8 mouse cellular contexts compared by ENCODE assay signal in genomic region chr8:12629079-12629478, GRCm38 (mm10). TPM values are rescaled to one million over a fixed set of nuclear protein-coding genes. Genes with fewer than 3 reads are reported as not detected.
DNase-seq lines count a peak whose midpoint lies in the region; ATAC-seq and TF ChIP-seq lines count a peak whose summit lies in the region.

No protein-coding gene starts in this region.

- ATAC-seq in hindbrain, embryonic 13.5 days (ENCODE audit: low FRiP score): peak; percentile 80
- ATAC-seq in midbrain, embryonic 15.5 days (replicated peaks): peak; percentile 83; the same call in 1 of the 2 replicates

- no peak for TF ChIP-seq POLR2A in spleen, adult 2 months (IDR thresholded peaks at IDR 0.05; ENCODE audit: low read depth, low read length)

- no peaks in the 10 kb centered on the region for H3K27me3 ChIP-seq in spleen, adult 2 months (ENCODE audit: control insufficient read depth, insufficient read depth, low read length)
- no peaks in the 10 kb centered on the region for H3K27me3 ChIP-seq in hindbrain, embryonic 13.5 days
- H3K27me3 ChIP-seq in midbrain, embryonic 15.5 days (replicated peaks): no peaks in the 10 kb centered on the region

- H3K4me3 ChIP-seq in spleen, adult 2 months (ENCODE audit: extremely low read depth, insufficient read depth, insufficient read length): no peak overlapping the region
- H3K4me3 ChIP-seq in hindbrain, embryonic 13.5 days: no peak overlapping the region
- H3K4me3 ChIP-seq in midbrain, embryonic 15.5 days: no peak overlapping the region

- no peaks in the 10 kb centered on the region for H3K9me3 ChIP-seq in hindbrain, embryonic 13.5 days
- H3K9me3 ChIP-seq in midbrain, embryonic 15.5 days: no peaks in the 10 kb centered on the region

- peaks cover 19% of the 10 kb centered on the region for H3K36me3 ChIP-seq in spleen, adult 2 months (ENCODE audit: control insufficient read depth, insufficient read depth, low read length)
- H3K36me3 ChIP-seq in hindbrain, embryonic 13.5 days: peaks cover 54% of the 10 kb centered on the region
- no peaks in the 10 kb centered on the region; the same call in 1 of the 2 replicates for H3K36me3 ChIP-seq in midbrain, embryonic 15.5 days (replicated peaks)

- DNase-seq in spleen, adult 2 months (ENCODE audit: low read depth in 1 of 2, low spot score in 2 of 2): no peak
- no peak for DNase-seq in spleen, postnatal 4 days (ENCODE audit: low spot score in 2 of 2)
- peak; percentile 33 for DNase-seq in adipocyte (ENCODE audit: low spot score)
- DNase-seq in embryo, embryonic 10.5 days (ENCODE audit: low spot score): peak; percentile 66
- DNase-seq in left cerebral cortex, postnatal 25 days (ENCODE audit: low spot score in 2 of 2): peak; percentile 64 to 65
- DNase-seq in c-Kit-positive CD71-positive TER-119-positive erythroid progenitor cells, embryonic 14.5 days (ENCODE audit: low spot score): no peak

- H3K4me1 ChIP-seq in spleen, adult 2 months (ENCODE audit: control insufficient read depth, insufficient read depth, insufficient read length): no peaks in the 10 kb centered on the region
- peaks cover 4% of the 10 kb centered on the region for H3K4me1 ChIP-seq in hindbrain, embryonic 13.5 days (replicated peaks)
- peaks cover 8% of the 10 kb centered on the region; the same call in 1 of the 2 replicates for H3K4me1 ChIP-seq in midbrain, embryonic 15.5 days

- 86% methylated on average over 3 of the region's 3 CpGs for WGBS in spleen, adult 2 months
- 44% methylated on average over 3 of the region's 3 CpGs for WGBS in hindbrain, embryonic 13.5 days
- WGBS in midbrain, embryonic 15.5 days: 40% methylated on average over 3 of the region's 3 CpGs

- H3K9ac ChIP-seq in hindbrain, embryonic 13.5 days: no peak overlapping the region
- no peak overlapping the region for H3K9ac ChIP-seq in midbrain, embryonic 15.5 days

- no peak overlapping the region for H3K4me2 ChIP-seq in hindbrain, embryonic 13.5 days
- no peak overlapping the region for H3K4me2 ChIP-seq in midbrain, embryonic 15.5 days

- intact Hi-C loops in left cerebral cortex, postnatal 25 days (cut with DNase I): no loop called here

- H3K27ac ChIP-seq in spleen, adult 2 months (ENCODE audit: insufficient read depth, low read length): no peak overlapping the region
- H3K27ac ChIP-seq in hindbrain, embryonic 13.5 days: no peak overlapping the region
- H3K27ac ChIP-seq in midbrain, embryonic 15.5 days: no peak overlapping the region

- TF ChIP-seq CTCF in spleen, adult 2 months (IDR thresholded peaks at IDR 0.05; ENCODE audit: extremely low read depth, insufficient read depth, insufficient read length, insufficient replicate concordance): peak; percentile 22; the same call in 1 of the 2 replicates

RNA-seq across cellular contexts. Expression of gene Tubgcp3, which starts 43.0 kb away (rescaled TPM):
- 38.4 and 54.2 TPM in 2 replicates for polyA plus RNA-seq in spleen, adult 2 months (2012; rRNA removed)
- polyA plus RNA-seq in hindbrain, embryonic 13.5 days (2015; fragmentation: Nextera tagmentation; extraction: Ambion mirVana): 38.4 and 41.5 TPM in 2 replicates
- 10 to 100 TPM; 31.6 to 34.4 TPM for total RNA-seq in left cerebral cortex, postnatal 25 days (2021)
- polyA plus RNA-seq in midbrain, embryonic 15.5 days (2015; fragmentation: Nextera tagmentation; extraction: Ambion mirVana): 40.8 and 42.2 TPM in 2 replicates

RNA-seq across cellular contexts. Expression of gene Spaca7, which starts 56.2 kb away (rescaled TPM):
- not detected in 2 replicates for polyA plus RNA-seq in spleen, adult 2 months (2012; rRNA removed)
- polyA plus RNA-seq in hindbrain, embryonic 13.5 days (2015; fragmentation: Nextera tagmentation; extraction: Ambion mirVana): not detected in 2 replicates
- not detected for total RNA-seq in left cerebral cortex, postnatal 25 days (2021)
- not detected in 2 replicates for polyA plus RNA-seq in midbrain, embryonic 15.5 days (2015; fragmentation: Nextera tagmentation; extraction: Ambion mirVana)

Comparison
In these comparisons a context has a peak if more than half of its experiments do, and no peak if none do; other contexts are left out.
1. DNase-seq: peak in adipocyte (single experiment), embryo, embryonic 10.5 days (single experiment) and left cerebral cortex, postnatal 25 days (2 of 2); none in spleen, adult 2 months (0 of 2), spleen, postnatal 4 days (0 of 2) and c-Kit-positive CD71-positive TER-119-positive erythroid progenitor cells, embryonic 14.5 days (single experiment).